Comparison of ENCODE assay signal across 9 mouse cellular contexts in the genomic region with DNA sequence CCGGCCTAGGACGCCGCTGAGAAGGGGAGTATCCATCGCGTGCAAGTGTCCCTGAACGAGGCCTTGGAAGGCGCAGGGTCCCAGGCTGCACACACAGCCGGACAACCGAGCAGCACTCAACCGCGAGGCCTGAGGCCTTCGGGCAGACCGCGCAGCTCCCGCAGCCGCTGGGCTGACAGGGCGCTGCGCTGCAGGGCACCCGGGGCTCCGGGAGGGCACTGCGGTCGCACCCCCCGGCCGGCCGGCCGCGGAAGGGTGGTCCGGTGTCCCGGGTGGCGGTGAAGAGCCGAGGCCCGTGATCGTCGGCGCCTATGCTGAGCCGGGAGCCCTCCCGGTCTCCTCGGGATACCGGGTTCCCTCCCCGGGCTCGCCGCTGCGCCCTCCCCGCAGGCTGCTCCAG. TPM values are rescaled to one million over a fixed set of nuclear protein-coding genes. Genes with fewer than 3 reads are reported as not detected.
DNase-seq lines count a peak whose midpoint lies in the region; ATAC-seq and TF ChIP-seq lines count a peak whose summit lies in the region.
"Had no signal": no experiment of that assay in that cellular context is flagged by ENCODE, and none has a peak within 500 bp of the region (broad histone marks: within the 10 kb centered on the region; RNA-seq: fewer than 3 reads in every experiment).

No protein-coding gene starts in this region.

- peak overlapping the region; percentile 89 for H3K4me2 ChIP-seq in heart, postnatal 0 days (ENCODE audit: low read depth, low read length)
- H3K4me2 ChIP-seq in liver, postnatal 0 days (ENCODE audit: low read depth, low read length): peak overlapping the region; percentile 97

- peak; percentile 48 for ATAC-seq in frontal cortex, adult (ENCODE audit: low TSS enrichment)
- peak; percentile 64 for ATAC-seq in heart, postnatal 0 days (ENCODE audit: insufficient read depth, low read depth)
- ATAC-seq in liver, postnatal 0 days: peak; percentile 57
- no peak for ATAC-seq in monocyte, adult 5-6 weeks (replicated peaks; ENCODE audit: insufficient number of reproducible peaks, low FRiP score, low TSS enrichment, poor library complexity, severe bottlenecking)

- under 1% methylated on average over 43 of the region's 44 CpGs for WGBS in thymus, adult 2 months
- 0% methylated on average over 31 of the region's 44 CpGs for WGBS in heart, postnatal 0 days
- under 1% methylated on average over 40 of the region's 44 CpGs for WGBS in liver, postnatal 0 days (ENCODE audit: insufficient replicate concordance)

- H3K9me3 ChIP-seq in heart, postnatal 0 days (replicated peaks; ENCODE audit: control insufficient read depth, low read length): no peaks in the 10 kb centered on the region
- H3K9me3 ChIP-seq in liver, postnatal 0 days (ENCODE audit: low read length): no peaks in the 10 kb centered on the region

- peaks cover 41% of the 10 kb centered on the region for H3K4me1 ChIP-seq in thymus, adult 2 months (replicated peaks; ENCODE audit: control insufficient read depth, insufficient read depth, low read length)
- peaks cover 23% of the 10 kb centered on the region for H3K4me1 ChIP-seq in heart, postnatal 0 days (ENCODE audit: control insufficient read depth, insufficient read depth)
- H3K4me1 ChIP-seq in liver, postnatal 0 days (ENCODE audit: insufficient read depth): peaks cover 44% of the 10 kb centered on the region

- TF ChIP-seq POLR2A in thymus, adult 2 months (IDR thresholded peaks at IDR 0.05; ENCODE audit: control insufficient read depth, extremely low read depth, insufficient read depth, low read length, poor library complexity): no peak

- peak overlapping the region; percentile 83 for H3K9ac ChIP-seq in heart, postnatal 0 days (replicated peaks; ENCODE audit: low read depth, low read length)
- H3K9ac ChIP-seq in liver, postnatal 0 days (replicated peaks): peak overlapping the region; percentile 96

- no peak overlapping the region for H3K27ac ChIP-seq in thymus, adult 2 months (ENCODE audit: control insufficient read depth, insufficient read depth, low read length)
- H3K27ac ChIP-seq in heart, postnatal 0 days (ENCODE audit: low read depth): peak overlapping the region; percentile 56
- peak overlapping the region; percentile 79 for H3K27ac ChIP-seq in liver, postnatal 0 days (ENCODE audit: low read depth)

- H3K27me3 ChIP-seq in thymus, adult 2 months (ENCODE audit: control insufficient read depth, insufficient read depth, low read length): peaks cover 4% of the 10 kb centered on the region; the same call in 1 of the 2 replicates
- H3K27me3 ChIP-seq in heart, postnatal 0 days (ENCODE audit: control insufficient read depth, insufficient read depth, low read length): peaks cover 12% of the 10 kb centered on the region; the same call in 1 of the 2 replicates
- H3K27me3 ChIP-seq in liver, postnatal 0 days (ENCODE audit: insufficient read depth, low read length): no peaks in the 10 kb centered on the region

- DNase-seq in frontal cortex, postnatal 36 days (ENCODE audit: low spot score in 2 of 2): no peak
- no peak for DNase-seq in thymus, adult 2 months
- DNase-seq in thymus, postnatal 36 days: no peak
- DNase-seq in heart, postnatal 0 days (ENCODE audit: low spot score): no peak
- peak; percentile 62 for DNase-seq in liver, postnatal 0 days
- DNase-seq in layer of hippocampus, postnatal 36 days: no peak

- peak overlapping the region; percentile 59 for H3K4me3 ChIP-seq in thymus, adult 2 months (ENCODE audit: control insufficient read depth, insufficient read depth, low read length)
- H3K4me3 ChIP-seq in heart, postnatal 0 days (ENCODE audit: low read depth, low read length): peak overlapping the region; percentile 83
- peak overlapping the region; percentile 97 for H3K4me3 ChIP-seq in liver, postnatal 0 days (ENCODE audit: low read depth, low read length)

- TF ChIP-seq EP300 in heart, postnatal 0 days (IDR thresholded peaks at IDR 0.05; ENCODE audit: low read depth): no peak
- TF ChIP-seq EP300 in liver, postnatal 0 days (IDR thresholded peaks at IDR 0.05; ENCODE audit: low read depth): no peak

- H3K36me3 ChIP-seq in thymus, adult 2 months (ENCODE audit: control insufficient read depth, insufficient read depth, low read length): no peaks in the 10 kb centered on the region
- no peaks in the 10 kb centered on the region for H3K36me3 ChIP-seq in heart, postnatal 0 days (replicated peaks; ENCODE audit: control insufficient read depth, insufficient read depth, low read length)
- no peaks in the 10 kb centered on the region for H3K36me3 ChIP-seq in liver, postnatal 0 days (replicated peaks; ENCODE audit: insufficient read depth, low read length)

- no peak; the same call in 1 of the 2 replicates for TF ChIP-seq CTCF in thymus, adult 2 months (IDR thresholded peaks at IDR 0.05; ENCODE audit: borderline replicate concordance, control insufficient read depth, extremely low read depth, insufficient read depth, low read length, poor library complexity)
- TF ChIP-seq CTCF in heart, postnatal 0 days (IDR thresholded peaks at IDR 0.05; ENCODE audit: low read depth): no peak
- no peak for TF ChIP-seq CTCF in liver, postnatal 0 days (IDR thresholded peaks at IDR 0.05; ENCODE audit: low read depth)

RNA-seq across cellular contexts. Expression of gene Gm5475, which starts 0.5 kb away (rescaled TPM):
- 0.04 and 0.05 TPM in 2 replicates for polyA plus RNA-seq in thymus, adult 2 months (2012; rRNA removed)
- not detected in 2 replicates for total RNA-seq in heart, postnatal 0 days (2014; rRNA removed; ENCODE audit: low replicate concordance)
- 0.04 TPM in 1 of 2 replicates, not detected in the other for polyA plus RNA-seq in heart, postnatal 0 days (2015; fragmentation: Nextera tagmentation; extraction: Ambion mirVana)
- 0.04 TPM in 1 of 2 replicates, not detected in the other for polyA plus RNA-seq in liver, postnatal 0 days (2015; fragmentation: Nextera tagmentation; extraction: Ambion mirVana)
- not detected for total RNA-seq in layer of hippocampus, postnatal 36 days (2021)
- total RNA-seq in monocyte, adult 5-6 weeks (2017): 0.49 TPM in 1 of 3 replicates, not detected in the others

RNA-seq across cellular contexts. Expression of gene Slc11a2, which starts 2.4 kb away (rescaled TPM):
- polyA plus RNA-seq in thymus, adult 2 months (2012; rRNA removed): 46.4 and 54.1 TPM in 2 replicates
- 18.0 and 66.7 TPM in 2 replicates for total RNA-seq in heart, postnatal 0 days (2014; rRNA removed; ENCODE audit: low replicate concordance)
- polyA plus RNA-seq in heart, postnatal 0 days (2015; fragmentation: Nextera tagmentation; extraction: Ambion mirVana): 12.0 and 13.9 TPM in 2 replicates
- 15.0 and 16.3 TPM in 2 replicates for polyA plus RNA-seq in liver, postnatal 0 days (2015; fragmentation: Nextera tagmentation; extraction: Ambion mirVana)
- 10 to 100 TPM; 54.0 to 61.5 TPM for total RNA-seq in layer of hippocampus, postnatal 36 days (2021)
- total RNA-seq in monocyte, adult 5-6 weeks (2017): 5.1 to 17.3 TPM (median 9.7 TPM) in 3 replicates

RNA-seq across cellular contexts. Expression of gene Letmd1, which starts 46.3 kb away (rescaled TPM):
- 83.1 and 101 TPM in 2 replicates for polyA plus RNA-seq in thymus, adult 2 months (2012; rRNA removed)
- total RNA-seq in heart, postnatal 0 days (2014; rRNA removed; ENCODE audit: low replicate concordance): 18.5 and 25.5 TPM in 2 replicates
- 7.5 and 7.6 TPM in 2 replicates for polyA plus RNA-seq in heart, postnatal 0 days (2015; fragmentation: Nextera tagmentation; extraction: Ambion mirVana)
- 14.4 and 16.3 TPM in 2 replicates for polyA plus RNA-seq in liver, postnatal 0 days (2015; fragmentation: Nextera tagmentation; extraction: Ambion mirVana)
- total RNA-seq in layer of hippocampus, postnatal 36 days (2021): 10 to 100 TPM; 60.0 to 63.0 TPM
- total RNA-seq in monocyte, adult 5-6 weeks (2017): 12.8 to 20.7 TPM (median 13.0 TPM) in 3 replicates

RNA-seq across cellular contexts. Expression of gene Higd1c, which starts 58.1 kb away (rescaled TPM):
- not detected in 2 replicates for polyA plus RNA-seq in thymus, adult 2 months (2012; rRNA removed)
- total RNA-seq in heart, postnatal 0 days (2014; rRNA removed; ENCODE audit: low replicate concordance): not detected in 2 replicates
- not detected in 2 replicates for polyA plus RNA-seq in heart, postnatal 0 days (2015; fragmentation: Nextera tagmentation; extraction: Ambion mirVana)
- polyA plus RNA-seq in liver, postnatal 0 days (2015; fragmentation: Nextera tagmentation; extraction: Ambion mirVana): not detected in 2 replicates
- not detected for total RNA-seq in layer of hippocampus, postnatal 36 days (2021)
- not detected in 3 replicates for total RNA-seq in monocyte, adult 5-6 weeks (2017)
- total RNA-seq: left cerebral cortex, postnatal 14 days had no signal
